Mouse (Mus musculus) WW6 (cell line): ENCODE results near the gene Ntn4.

Experiments used
- DNase-seq: peaks from one replicate; pipeline ENCODE4 v3.0.0-alpha.2; 2013; ENCODE audit warnings: low read depth, low spot score

Gene Ntn4

GRCm38 (mm10) chr10:93783216-93784013, 142.9 kb downstream of the Ntn4 start:
- no peak for DNase-seq
